Mouse (Mus musculus): ENCODE measurements around the gene Atxn7l2. TPM values are rescaled to one million over a fixed set of nuclear protein-coding genes. Genes with fewer than 3 reads are reported as not detected.

Gene Atxn7l2
- polyA plus RNA-seq (2012; rRNA removed): 5.9 and 7.4 TPM in 2 replicates

GRCm38 (mm10) chr3:108210771-108211139, at the start of gene Atxn7l2:
Atxn7l2 (minus strand) TSS chr3:108210934.

GRCm38 (mm10) chr3:108256719-108257637, 46.2 kb upstream of the Atxn7l2 start, which contains the start of gene Psma5:
Psma5 (plus strand) TSS chr3:108256926.

GRCm38 (mm10) chr3:108226558-108227350, 16.0 kb upstream of the Atxn7l2 start, which contains the start of gene Sypl2:
Sypl2 (minus strand) TSS chr3:108226648.

GRCm38 (mm10) chr3:108200329-108201323, 10.1 kb downstream of the Atxn7l2 start, which contains the start of gene Cyb561d1:
Cyb561d1 (minus strand) TSS chr3:108201212.

GRCm38 (mm10) chr3:108186098-108187047, 24.4 kb downstream of the Atxn7l2 start, which contains the start of gene Amigo1:
Amigo1 (plus strand) TSS chr3:108186335.

GRCm38 (mm10) chr3:108154656-108155055, 56.1 kb downstream of the Atxn7l2 start, which contains the start of gene Gpr61:
Gpr61 (minus strand) TSS chr3:108154882.

Other genes with a start within 250 kb of the Atxn7l2 start
- gene Gstm3, start 241.7 kb downstream of the Atxn7l2 start, polyA plus RNA-seq (2012; rRNA removed): 36.5 and 50.1 TPM in 2 replicates
- gene Gstm2, start 224.5 kb downstream of the Atxn7l2 start, polyA plus RNA-seq (2012; rRNA removed): 102 and 107 TPM in 2 replicates
- gene Gstm1, start 193.0 kb downstream of the Atxn7l2 start, polyA plus RNA-seq (2012; rRNA removed): 766 and 864 TPM in 2 replicates
- 12.6 and 14.9 TPM in 2 replicates for gene Gstm4, start 166.0 kb downstream of the Atxn7l2 start, polyA plus RNA-seq (2012; rRNA removed)
- gene Ampd2, start 124.3 kb downstream of the Atxn7l2 start, polyA plus RNA-seq (2012; rRNA removed): 141 and 154 TPM in 2 replicates
- 2.2 and 2.3 TPM in 2 replicates for gene Gnat2, start 118.1 kb downstream of the Atxn7l2 start, polyA plus RNA-seq (2012; rRNA removed)
- 15.0 and 19.4 TPM in 2 replicates for gene Gnai3, start 64.8 kb downstream of the Atxn7l2 start, polyA plus RNA-seq (2012; rRNA removed)
- 0.07 and 0.09 TPM in 2 replicates for gene Gpr61, start 56.1 kb downstream of the Atxn7l2 start, polyA plus RNA-seq (2012; rRNA removed)
- 34.4 and 35.8 TPM in 2 replicates for gene Amigo1, start 24.6 kb downstream of the Atxn7l2 start, polyA plus RNA-seq (2012; rRNA removed)
- gene Cyb561d1, start 9.7 kb downstream of the Atxn7l2 start, polyA plus RNA-seq (2012; rRNA removed): 10.4 and 13.1 TPM in 2 replicates
- 0.66 and 0.67 TPM in 2 replicates for gene Sypl2, start 15.7 kb upstream of the Atxn7l2 start, polyA plus RNA-seq (2012; rRNA removed)
- 22.6 and 23.4 TPM in 2 replicates for gene Psma5, start 46.0 kb upstream of the Atxn7l2 start, polyA plus RNA-seq (2012; rRNA removed)
- gene Sort1, start 73.1 kb upstream of the Atxn7l2 start, polyA plus RNA-seq (2012; rRNA removed): 105 and 121 TPM in 2 replicates
- gene Mybphl, start 154.0 kb upstream of the Atxn7l2 start, polyA plus RNA-seq (2012; rRNA removed): not detected in 2 replicates
- gene Psrc1, start 172.9 kb upstream of the Atxn7l2 start, polyA plus RNA-seq (2012; rRNA removed): 4.6 and 4.7 TPM in 2 replicates
- 6.6 and 7.8 TPM in 2 replicates for gene Celsr2, start 204.6 kb upstream of the Atxn7l2 start, polyA plus RNA-seq (2012; rRNA removed)
- 32.2 and 34.6 TPM in 2 replicates for gene Sars, start 234.3 kb upstream of the Atxn7l2 start, polyA plus RNA-seq (2012; rRNA removed)

Measured in colon, adult 2 months (tissue).